Mouse (Mus musculus): ENCODE data around the gene Lars2.

Gene Lars2

DNA sequence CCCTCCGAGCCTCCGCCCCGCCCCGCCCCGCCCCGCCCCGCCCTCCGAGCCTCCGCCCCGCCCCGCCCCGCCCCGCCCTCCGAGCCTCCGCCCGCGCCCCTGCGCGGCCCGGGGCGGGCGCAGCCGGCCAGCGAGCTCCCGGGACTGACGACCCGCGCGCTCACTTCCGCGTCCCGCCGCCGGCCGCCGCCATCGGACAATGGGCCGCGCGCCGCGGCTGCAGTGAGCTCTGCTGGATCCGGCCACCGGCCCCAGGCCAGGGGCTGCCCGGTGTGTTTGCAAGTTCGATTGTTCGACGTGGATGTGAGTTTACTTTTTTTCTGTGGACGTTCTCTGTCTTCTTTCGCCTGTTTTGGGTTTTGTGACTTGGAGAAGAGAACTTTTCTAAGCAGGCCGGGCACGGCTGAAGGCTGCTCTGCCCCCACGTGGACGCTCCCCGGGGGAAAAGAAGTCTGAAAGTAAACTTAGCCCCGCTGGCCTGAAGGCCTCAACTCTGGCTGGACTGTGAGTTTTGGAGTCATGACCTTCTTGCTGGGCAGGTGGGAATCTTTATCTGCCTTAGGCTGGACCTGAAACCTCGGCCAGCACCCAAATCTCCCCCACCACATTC lies 112.0 kb downstream of the Lars2 start, which contains the start of gene Limd1:
Gene Limd1 (plus strand): TSS at position 121 of the 610 bp plus-strand sequence.
- peak; percentile 42 for DNase-seq

DNA sequence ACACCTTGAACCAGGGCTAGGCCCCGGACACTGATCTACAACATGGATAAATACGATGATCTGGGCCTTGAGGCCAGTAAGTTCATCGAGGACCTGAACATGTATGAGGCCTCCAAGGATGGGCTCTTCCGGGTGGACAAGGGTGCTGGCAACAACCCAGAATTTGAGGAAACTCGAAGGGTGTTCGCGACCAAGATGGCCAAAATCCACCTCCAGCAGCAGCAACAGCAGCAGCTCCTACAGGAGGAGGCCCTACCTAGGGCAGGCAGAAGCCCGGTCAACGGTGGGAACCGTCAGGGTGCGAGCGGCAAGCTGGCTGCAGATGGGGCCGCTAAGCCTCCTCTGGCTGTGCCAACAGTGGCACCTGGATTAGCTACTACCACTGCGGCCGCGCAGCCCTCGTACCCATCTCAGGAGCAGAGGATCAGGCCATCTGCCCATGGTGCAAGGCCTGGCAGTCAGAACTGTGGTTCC lies 112.5 kb downstream of the Lars2 start:
- no peak for DNase-seq

DNA sequence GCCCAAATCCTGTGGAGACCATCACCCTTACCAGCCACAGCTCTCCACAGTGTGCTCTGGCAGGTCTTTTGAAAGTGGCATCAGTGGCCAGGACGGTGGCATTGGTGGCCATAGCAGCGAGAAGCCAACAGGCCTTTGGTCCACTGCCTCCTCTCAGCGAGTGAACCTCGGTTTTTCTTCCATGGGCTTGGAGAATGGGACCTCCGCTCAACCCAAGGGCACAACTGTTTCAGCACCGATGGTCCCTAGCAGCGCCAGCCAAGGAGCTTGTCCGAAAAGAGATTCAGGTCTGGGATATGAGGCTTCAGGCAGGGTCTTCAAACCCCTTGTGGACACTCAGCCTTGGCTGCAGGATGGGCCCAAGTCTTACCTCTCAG lies 113.1 kb downstream of the Lars2 start:
- no peak for DNase-seq

DNA sequence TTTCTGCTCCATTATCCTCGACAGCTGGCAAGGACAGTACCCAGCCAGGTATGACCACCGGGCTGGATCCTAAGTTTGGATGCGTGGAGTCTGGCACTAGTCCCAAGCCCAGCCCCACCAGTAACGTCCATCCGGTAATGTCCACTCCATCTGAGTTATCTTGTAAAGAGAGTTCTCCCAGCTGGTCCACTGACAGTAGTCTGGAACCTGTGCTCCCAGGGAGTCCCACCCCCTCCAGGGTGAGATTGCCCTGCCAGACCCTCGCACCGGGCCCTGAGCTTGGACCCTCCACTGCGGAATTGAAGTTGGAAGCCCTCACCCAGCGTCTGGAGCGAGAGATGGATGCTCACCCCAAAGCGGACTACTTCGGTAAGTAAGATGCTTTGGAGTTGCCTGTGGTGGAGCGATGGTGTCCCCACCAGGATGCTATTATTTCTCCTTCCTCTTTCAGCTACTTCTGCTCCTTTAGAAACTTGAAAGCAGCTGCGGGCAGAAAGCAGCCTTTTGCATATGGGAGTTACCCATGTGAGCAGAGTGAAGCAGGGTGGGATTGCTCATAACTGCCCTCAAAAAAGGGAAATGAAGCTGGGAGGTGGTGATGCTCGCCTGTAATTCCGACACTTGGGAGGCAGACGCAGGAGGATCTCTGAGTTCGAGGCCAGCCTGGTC lies 113.7 kb downstream of the Lars2 start:
- DNase-seq = no peak

DNA sequence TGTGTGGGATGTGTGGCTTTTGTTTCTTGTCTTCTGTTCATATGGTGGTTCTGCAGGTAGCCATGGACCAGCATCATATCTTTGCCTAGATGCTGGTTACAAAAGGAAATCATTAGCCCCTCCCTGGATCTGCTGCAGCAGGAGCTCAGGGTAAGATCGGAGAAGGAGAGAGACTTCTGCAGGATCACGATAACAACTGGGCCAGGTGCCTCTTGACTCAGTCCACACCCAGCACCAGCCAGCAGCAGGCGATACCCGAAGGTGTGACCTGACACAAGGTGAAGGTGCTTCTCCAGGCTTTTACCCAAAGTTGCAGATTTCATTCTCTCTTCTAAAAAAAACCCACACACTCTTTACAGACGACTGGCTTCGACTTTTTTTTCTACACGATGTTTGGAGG lies 114.4 kb downstream of the Lars2 start:
- DNase-seq = no peak

DNA sequence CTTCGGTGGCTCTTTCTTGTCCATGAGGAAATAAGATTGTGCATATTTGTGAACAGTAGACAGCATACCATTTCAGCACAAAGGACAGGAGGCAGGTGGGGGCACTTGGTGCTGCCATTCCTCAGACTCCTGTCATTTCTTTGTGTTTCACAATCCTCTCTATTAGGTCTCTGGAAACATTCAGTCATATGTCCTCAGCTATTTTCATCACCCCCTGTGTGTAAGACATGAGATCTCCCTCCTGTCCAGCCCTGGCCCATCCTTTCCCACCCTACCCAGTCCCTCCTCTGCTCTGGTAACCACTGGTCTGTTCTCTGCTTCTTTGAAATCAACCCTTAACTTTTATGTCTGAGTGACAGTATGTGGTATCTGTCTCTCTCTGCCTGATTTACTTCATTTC lies 116.9 kb downstream of the Lars2 start:
- DNase-seq = no peak

DNA sequence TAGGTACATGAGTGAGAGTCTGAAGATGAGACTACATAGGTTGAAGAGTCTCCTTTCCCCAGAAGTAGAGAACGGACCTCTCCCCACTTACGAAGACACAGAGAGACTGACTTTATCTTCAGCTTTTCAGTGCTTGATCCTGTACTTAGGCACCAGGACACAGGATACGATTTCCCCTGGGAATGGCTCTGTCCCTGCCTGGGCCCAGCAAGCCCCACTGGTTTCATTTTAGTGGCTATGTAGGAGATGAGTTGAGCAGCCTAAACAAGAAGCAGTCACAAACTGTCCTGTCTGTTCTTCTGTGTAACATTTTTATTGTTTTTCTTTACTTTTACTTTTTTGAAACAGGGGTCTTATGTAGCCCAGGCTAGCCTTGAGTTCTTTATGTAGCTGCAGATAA lies 118.1 kb downstream of the Lars2 start:
- no peak for DNase-seq

DNA sequence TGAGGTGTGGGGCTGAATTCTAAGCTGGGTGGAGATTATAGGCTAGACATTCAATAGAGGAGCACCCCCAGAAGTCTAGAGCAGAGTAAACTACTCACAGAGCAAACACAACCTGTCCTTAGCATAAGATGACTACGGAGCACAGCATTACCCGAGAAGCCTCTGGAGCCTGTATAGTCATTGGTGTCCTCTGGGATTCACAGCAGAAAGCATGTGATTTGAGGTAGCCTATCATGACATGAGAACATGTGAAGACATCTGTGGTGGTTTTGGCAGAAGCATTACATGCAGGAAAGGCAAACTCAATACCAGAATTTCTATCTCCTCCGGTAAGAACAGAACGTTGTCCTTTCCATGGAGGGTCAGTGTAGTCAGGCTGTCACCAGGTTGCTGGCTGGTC lies 118.8 kb downstream of the Lars2 start:
- DNase-seq = no peak

DNA sequence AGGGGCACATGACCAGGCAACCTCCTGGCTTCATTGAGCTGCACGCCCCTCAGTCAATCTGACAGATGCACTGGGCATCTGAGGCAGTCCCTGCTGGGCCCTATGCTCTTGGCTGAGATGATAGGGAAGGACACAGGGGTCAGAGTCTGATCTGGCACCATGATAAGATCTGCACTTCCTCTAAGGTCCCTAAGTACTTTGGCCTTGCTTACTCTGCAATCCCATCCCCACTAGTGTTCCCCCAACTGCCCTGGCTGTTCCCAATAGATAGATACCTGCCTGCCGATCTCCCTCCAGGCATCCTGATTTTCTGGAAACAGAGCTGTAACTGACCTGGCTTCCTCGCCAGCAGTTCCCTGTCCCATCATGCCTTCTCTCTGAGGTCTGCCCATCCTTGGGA lies 119.9 kb downstream of the Lars2 start:
- DNase-seq = no peak

DNA sequence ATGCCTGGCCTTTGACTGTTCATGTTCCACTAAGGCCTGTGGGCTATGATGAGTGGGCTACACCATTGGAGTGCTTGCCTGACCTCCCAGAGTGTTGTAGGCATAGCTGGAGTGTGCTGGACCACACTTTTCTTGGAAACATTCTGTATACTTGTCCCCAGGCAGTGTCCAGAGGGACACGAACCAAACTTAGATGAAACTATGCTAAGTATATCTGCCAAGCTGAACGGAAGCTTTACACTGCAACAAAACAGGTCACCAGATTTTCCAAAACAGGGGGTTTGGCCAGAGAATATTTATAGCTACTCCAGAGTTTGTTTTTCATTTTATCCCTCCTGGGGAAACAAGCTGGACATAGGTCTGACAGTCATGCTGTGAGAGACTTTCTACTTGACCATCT lies 122.3 kb downstream of the Lars2 start:
- no peak for DNase-seq

DNA sequence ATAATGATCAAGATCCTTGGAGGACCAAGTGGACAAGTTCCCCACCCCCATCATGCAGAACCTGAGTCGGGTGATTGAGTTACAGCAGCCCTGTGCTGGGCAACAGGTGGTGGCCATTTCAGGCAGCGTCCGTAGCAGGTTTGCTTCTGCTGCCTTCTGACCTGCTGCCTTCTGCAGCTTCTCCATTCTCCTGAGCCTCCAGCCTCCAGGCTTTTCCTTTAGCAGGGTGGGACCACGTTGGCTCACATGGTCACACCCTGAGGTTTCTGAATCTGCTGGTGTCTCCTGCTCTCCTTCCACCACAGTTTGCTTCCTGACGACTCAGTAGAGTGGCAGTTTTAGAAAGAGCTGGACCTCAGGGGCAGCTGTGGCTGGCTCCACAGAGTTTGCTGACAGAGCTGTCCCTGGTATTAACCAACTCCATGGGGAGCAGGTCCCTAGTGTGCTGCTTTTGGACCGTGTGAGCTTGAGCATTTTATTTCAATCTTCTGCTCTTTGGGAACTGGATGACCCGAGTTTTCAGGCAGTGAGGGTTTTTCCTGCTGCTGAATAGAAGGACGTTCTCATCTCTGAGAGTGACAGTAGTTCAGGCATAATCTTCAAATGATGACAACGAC lies 123.1 kb downstream of the Lars2 start:
- no peak for DNase-seq

DNA sequence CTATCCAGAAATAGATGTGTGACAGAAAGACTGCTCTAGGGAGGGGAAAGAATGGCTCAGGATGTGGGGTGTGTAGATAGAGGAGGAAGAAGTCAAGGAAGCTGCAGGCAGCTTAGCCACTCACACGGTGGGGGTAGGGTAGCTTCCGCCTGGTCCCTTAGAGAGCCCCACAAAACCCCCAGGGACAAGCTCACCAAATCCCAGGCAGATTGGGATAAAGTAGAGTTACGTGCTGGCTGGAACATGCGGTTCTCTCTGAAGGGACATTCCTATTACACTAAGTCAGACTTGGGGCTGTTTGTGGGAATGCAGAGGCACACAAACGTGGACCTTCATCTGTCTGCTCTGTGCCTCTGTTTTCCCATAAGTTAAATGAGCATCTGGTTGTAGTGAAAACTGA lies 124.2 kb downstream of the Lars2 start:
- DNase-seq = no peak

DNA sequence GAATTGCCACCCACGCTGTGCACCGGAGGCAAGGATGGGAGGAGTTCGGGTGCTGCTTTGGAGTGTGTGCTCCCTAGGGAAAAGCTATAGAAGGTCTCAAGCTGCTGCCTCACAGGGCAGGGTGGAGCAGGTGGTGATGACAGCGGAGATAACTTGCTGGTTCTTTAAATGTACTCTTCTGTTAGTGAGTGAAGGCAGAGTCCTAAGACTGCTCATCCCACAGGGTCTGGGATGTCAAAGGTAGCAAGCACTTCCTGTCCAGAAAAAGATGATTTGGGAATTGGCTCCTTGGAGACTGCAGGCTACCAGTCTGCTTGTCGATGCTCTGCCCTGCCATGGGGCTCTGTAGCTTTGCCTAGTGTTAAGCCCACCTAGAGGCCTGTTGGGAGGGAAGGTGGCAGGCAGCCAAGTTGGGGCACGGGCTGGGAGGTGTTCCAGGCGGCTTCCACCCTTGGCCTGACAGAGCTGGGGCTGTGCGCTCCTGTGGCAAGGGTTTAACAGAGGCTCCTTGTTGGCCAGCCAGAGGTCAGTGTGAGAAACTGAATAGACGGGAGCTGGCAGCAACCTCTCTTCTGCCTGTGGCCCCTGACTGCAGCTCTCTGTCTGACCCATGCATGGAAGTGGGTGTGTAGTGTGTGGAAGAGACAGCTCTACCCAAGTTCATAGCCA lies 125.3 kb downstream of the Lars2 start:
- peak; percentile 48 for DNase-seq

DNA sequence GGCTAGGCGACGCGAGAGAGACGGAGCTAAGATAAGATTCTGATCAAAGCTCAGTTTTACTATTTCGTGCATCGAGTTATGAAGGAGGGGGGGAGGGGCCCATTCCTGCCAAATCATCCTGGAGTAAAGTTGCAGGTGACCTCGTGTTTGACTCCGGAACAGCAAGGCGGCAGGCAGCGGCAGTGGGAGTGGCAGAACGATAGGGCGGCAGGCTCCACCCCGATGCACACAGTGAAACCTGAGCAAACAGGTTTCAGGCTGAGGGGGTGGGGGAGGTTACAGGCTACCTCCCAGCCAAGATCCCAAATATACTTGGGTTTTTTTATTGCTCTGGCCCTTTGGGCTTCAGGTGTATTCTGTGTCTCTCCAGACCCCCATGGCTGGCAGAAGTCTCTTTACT lies 129.9 kb downstream of the Lars2 start:
- DNase-seq = no peak

DNA sequence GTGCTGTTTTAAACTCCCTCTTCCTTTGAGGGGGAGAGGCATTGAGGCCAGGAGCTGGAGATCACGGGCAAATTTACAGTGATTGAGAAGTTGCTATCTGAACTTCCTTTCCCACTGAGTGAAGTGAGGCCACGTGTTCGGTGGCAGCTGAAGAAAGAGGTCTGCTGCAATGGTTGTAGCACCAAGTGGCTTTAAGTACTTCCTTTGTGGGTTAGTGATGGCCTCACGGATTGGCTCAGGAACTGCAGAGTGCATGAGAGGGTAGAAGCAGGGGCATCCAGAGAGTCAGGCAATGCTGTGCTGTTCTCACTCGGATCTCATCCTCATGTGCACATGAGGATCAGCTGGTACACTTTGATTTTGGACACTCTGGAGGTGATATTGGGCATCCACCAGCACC lies 131.2 kb downstream of the Lars2 start:
- no peak for DNase-seq

DNA sequence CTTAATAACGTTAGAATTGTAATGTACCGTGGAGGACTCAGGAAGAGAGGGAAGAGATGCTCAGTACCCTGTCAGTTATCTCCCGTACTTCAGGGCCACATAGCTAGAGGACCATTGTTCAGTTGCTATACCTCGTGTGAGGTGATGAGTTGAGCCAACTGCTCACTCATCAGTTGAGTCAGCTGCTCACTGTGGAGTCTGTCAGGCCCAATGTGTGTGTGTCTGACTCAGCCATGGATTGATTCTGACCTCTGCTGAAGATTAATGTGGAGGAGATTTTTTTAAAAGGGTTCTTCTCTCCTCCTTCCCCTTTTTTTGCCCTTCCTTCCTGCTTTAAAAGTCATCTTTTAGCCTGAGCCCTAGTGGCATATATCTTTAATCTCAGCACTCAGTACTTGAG lies 133.8 kb downstream of the Lars2 start:
- no peak for DNase-seq

DNA sequence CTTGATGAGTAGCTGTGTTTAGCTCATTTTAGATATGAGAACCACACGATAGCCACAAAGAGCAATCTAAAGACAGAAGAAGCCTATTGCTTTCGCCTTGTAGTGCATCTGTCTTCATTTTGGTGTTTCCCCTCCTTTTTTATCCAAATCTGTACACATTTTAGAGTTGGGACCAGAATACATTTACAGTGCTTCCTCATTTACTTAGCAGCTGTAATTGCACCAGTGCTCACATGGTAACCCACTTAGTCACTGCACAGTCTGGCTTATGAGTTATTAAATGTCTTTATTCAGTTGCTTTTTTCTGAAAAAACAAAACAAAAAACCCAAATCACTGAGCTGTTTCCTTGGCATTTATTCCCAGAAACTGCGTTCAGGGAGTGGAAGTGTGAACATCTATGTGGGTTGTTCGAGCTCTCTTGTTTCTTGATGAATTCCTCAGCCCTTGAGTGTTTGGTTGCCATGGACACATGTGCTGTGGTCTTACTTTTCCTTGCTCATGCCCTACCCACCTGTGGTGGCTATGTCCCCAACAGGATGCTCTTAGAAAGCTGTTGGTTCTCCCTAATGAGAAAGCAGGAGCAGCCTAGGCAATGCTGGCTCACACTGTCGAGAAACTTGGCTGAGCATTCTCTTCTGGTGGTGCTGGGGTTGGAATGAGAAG lies 136.6 kb downstream of the Lars2 start:
- DNase-seq = peak; percentile 65

DNA sequence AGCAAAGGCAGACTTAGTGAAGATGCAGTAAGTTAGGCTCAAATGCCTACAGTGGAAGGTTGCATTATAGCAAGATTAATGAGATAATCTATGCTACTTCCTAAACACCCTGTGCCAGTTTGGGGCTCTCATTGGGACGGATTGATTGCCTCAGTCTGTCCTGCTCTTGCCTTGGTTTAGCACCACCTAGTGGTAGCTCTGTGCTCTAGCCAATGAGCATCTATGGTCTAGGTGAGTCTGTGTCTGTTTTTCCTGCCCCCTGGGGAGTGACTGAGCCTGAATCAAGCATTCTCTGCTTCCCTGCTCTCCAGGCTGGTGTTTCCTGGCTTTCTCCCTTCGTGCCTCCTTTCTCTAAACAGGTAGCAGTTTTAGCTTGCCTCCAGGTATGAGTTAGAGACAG lies 137.6 kb downstream of the Lars2 start:
- peak; percentile 55 for DNase-seq

DNA sequence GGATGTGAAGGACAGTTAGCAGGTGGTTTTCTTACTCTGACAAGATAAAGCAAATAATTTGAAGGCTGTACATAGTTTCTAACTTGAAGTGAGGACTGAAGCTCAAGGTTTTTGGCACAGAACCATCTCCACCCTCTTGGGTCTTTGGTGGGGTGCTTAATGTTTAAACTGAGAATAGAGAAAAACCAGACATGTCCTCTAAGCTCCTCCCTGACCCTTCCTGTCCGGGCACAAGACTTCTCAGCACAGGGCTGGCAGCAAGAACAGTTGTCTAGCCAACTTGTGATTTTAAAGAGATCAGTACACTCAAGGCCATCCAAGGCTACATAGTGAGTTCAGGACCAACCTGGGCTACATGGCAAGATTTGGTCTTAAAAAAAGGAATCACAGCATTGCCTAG lies 138.9 kb downstream of the Lars2 start:
- DNase-seq = no peak

DNA sequence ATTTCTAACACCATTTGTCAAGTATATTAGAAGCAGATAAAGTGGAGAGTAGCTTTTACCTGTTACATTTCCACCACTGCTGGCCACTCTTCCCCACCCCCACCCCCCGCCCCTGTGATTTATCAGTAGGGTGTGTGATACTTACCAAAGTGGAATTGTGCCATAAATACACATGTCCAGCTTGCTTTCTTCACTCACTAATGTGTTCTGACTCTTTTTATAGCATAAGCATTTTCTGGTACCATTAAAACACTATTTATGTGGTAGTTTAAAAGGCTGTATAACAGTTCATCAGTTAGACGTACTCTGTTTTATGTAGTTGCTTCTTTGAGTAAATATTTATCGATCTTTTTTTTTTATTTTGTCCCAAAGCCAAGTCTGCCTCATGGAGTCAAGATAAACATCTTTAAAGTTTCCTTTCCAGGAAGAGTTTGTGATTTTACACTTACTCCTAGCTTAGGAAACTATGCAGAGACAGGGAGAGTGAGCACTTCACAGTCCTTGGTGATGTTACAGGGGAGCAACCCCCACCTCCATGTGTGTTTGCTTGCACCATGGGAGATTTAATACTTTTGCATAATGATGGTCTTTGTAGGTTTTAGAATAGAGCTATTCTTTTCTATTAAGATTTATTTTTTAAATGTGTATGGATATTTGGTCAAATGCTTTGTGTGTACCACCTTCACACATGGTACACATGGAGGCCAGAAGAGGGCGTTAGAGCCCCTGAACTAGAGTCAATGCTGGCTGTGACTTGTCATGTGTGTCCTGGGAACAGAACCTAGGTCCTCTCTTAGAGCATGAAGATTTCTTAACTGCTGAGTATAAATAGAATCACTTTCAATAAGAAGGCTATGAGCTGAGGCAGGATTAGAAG lies 139.8 kb downstream of the Lars2 start:
- no peak for DNase-seq

DNA sequence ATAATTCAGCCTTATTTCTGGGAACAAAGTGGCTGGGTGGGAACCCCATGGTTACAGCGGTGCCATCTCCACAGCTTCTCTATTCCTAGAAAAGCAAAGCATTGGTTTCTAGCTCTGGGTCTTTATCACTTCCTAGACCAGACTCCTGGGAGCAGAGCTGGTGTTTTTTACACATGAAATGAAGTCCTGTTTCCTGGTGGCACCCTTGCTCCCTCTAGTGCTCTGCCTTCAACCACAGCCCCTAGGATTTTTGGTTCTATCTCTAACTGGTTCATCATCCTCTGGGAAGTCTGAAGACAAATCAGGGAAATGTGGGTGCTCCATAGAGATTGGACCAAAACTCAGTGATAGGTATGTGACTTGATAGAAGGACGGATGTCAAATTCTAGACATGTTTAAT lies 140.7 kb downstream of the Lars2 start:
- DNase-seq = no peak

DNA sequence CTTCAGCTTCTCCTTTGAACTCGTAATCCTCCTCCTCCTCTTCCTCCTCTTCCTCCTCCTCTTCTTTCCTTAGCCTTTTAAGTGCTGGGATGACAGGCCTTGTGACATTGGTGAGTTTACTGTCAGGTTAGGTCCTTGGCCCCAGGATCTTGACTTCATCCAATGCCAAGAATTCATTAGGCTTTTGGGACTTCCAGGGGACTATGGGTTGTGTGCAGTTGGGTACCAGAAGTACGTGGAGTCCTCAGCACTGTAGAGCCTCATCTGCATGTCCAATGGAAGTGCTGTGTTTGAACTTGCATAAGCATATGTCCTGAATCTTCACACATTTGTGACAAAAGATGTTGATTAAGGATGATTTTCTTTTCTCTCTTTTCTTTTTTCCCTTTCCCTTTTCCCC lies 142.3 kb downstream of the Lars2 start:
- no peak for DNase-seq

Data from right cerebral cortex, adult 18-20 months (tissue).